Mouse (Mus musculus) B cell, adult 2 months (primary cell): Measurements from ENCODE around the gene Cts7.

Source experiments
- DNase-seq, 2 experiments: peaks; one replicate each; pipeline ENCODE4 v3.0.0; 2022

Gene Cts7

DNA sequence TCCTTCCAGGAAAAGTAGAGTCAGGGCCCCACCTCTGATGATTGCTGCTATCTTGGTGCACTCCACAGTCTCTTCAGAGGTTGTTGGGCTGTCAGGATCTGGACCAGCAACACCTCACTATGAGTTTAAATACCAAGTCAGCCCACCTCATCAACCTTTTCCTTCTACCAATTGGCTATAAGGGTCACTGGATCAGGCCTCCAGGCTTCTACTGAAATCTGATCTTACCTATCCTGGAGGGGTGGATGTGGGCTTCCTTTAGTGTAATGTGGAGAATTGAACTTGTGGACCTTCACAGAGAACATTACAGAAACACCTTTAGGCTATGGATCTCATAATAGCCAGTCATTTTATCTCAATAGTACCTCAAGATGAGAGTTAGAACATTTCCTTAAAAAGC, at the start of gene Cts7:
Gene Cts7 (minus strand): TSS at position 101 of the 400 bp plus-strand sequence.
- DNase-seq = no peak
